15 mouse cellular contexts compared by ENCODE assay signal in genomic region chr9:36864862-36865813, GRCm38 (mm10). TPM values are rescaled to one million over a fixed set of nuclear protein-coding genes. Genes with fewer than 3 reads are reported as not detected.
DNase-seq lines count a peak whose midpoint lies in the region; ATAC-seq and TF ChIP-seq lines count a peak whose summit lies in the region.
"Had no signal": no experiment of that assay in that cellular context is flagged by ENCODE, and none has a peak within 500 bp of the region (broad histone marks: within the 10 kb centered on the region; RNA-seq: fewer than 3 reads in every experiment).

No protein-coding gene starts in this region.

- no peaks in the 10 kb centered on the region for H3K9me3 ChIP-seq in kidney, embryonic 15.5 days (replicated peaks)
- no peaks in the 10 kb centered on the region for H3K9me3 ChIP-seq in midbrain, postnatal 0 days (ENCODE audit: low read length)
- H3K9me3 ChIP-seq in midbrain, embryonic 14.5 days (ENCODE audit: control insufficient read depth, low read length), result no peaks in the 10 kb centered on the region
- H3K9me3 ChIP-seq in hindbrain, embryonic 14.5 days (ENCODE audit: control insufficient read depth, low read length), result no peaks in the 10 kb centered on the region
- H3K9me3 ChIP-seq in lung, postnatal 0 days (ENCODE audit: low read length), result no peaks in the 10 kb centered on the region
- no peaks in the 10 kb centered on the region for H3K9me3 ChIP-seq in limb, embryonic 10.5 days (replicated peaks)
- H3K9me3 ChIP-seq: embryonic facial prominence, embryonic 15.5 days; heart, embryonic 10.5 days; megakaryocyte, embryonic 14.5 days had no signal

- no peaks in the 10 kb centered on the region for H3K36me3 ChIP-seq in kidney, embryonic 15.5 days
- peaks cover 62% of the 10 kb centered on the region for H3K36me3 ChIP-seq in midbrain, postnatal 0 days (ENCODE audit: insufficient read depth, low read length)
- H3K36me3 ChIP-seq in midbrain, embryonic 14.5 days (ENCODE audit: control insufficient read depth, insufficient read depth, low read length), result peaks cover 93% of the 10 kb centered on the region
- peaks cover 92% of the 10 kb centered on the region for H3K36me3 ChIP-seq in hindbrain, embryonic 14.5 days (replicated peaks; ENCODE audit: control insufficient read depth, insufficient read depth)
- no peaks in the 10 kb centered on the region for H3K36me3 ChIP-seq in lung, postnatal 0 days (ENCODE audit: insufficient read depth, low read length)
- no peaks in the 10 kb centered on the region for H3K36me3 ChIP-seq in limb, embryonic 10.5 days
- H3K36me3 ChIP-seq: embryonic facial prominence, embryonic 15.5 days; heart, embryonic 10.5 days had no signal

- no peak for TF ChIP-seq CTCF in midbrain, postnatal 0 days (IDR thresholded peaks at IDR 0.05)
- TF ChIP-seq CTCF in lung, postnatal 0 days (IDR thresholded peaks at IDR 0.05), result no peak

- no peak overlapping the region for H3K4me3 ChIP-seq in kidney, embryonic 15.5 days (replicated peaks)
- H3K4me3 ChIP-seq in midbrain, postnatal 0 days (ENCODE audit: low read depth, low read length), result no peak overlapping the region
- H3K4me3 ChIP-seq in midbrain, embryonic 14.5 days (replicated peaks; ENCODE audit: low read depth, low read length), result no peak overlapping the region
- no peak overlapping the region for H3K4me3 ChIP-seq in hindbrain, embryonic 14.5 days (replicated peaks; ENCODE audit: low read length)
- no peak overlapping the region for H3K4me3 ChIP-seq in lung, postnatal 0 days (ENCODE audit: low read depth, low read length)
- H3K4me3 ChIP-seq in limb, embryonic 10.5 days, result no peak overlapping the region
- H3K4me3 ChIP-seq: embryonic facial prominence, embryonic 15.5 days; heart, embryonic 10.5 days; megakaryocyte, embryonic 14.5 days had no signal

- H3K4me1 ChIP-seq in kidney, embryonic 15.5 days, result peaks cover 6% of the 10 kb centered on the region
- no peaks in the 10 kb centered on the region for H3K4me1 ChIP-seq in midbrain, postnatal 0 days (ENCODE audit: insufficient read depth, low read length)
- H3K4me1 ChIP-seq in midbrain, embryonic 14.5 days (ENCODE audit: control insufficient read depth, insufficient read depth, low read length), result no peaks in the 10 kb centered on the region
- no peaks in the 10 kb centered on the region for H3K4me1 ChIP-seq in hindbrain, embryonic 14.5 days (replicated peaks; ENCODE audit: control insufficient read depth, insufficient read depth, low read length)
- H3K4me1 ChIP-seq in lung, postnatal 0 days (ENCODE audit: insufficient read depth, low read depth, low read length), result no peaks in the 10 kb centered on the region
- peaks cover 8% of the 10 kb centered on the region for H3K4me1 ChIP-seq in limb, embryonic 10.5 days
- H3K4me1 ChIP-seq: embryonic facial prominence, embryonic 15.5 days; heart, embryonic 10.5 days had no signal

- ATAC-seq in kidney, embryonic 15.5 days (replicated peaks; ENCODE audit: low FRiP score), result 0 out of 2 replicates have a peak, but pooled peaks have one; percentile 40
- ATAC-seq in midbrain, postnatal 0 days (ENCODE audit: low FRiP score), result no peak; the same call in 1 of the 2 replicates
- ATAC-seq in midbrain, embryonic 14.5 days (ENCODE audit: low FRiP score, low TSS enrichment), result no peak
- peak; percentile 57; the same call in 1 of the 2 replicates for ATAC-seq in hindbrain, embryonic 14.5 days (ENCODE audit: low FRiP score)
- no peak for ATAC-seq in lung, postnatal 0 days

- WGBS in kidney, embryonic 15.5 days, result 35% methylated on average over 4 of the region's 4 CpGs
- WGBS in midbrain, postnatal 0 days, result 44% methylated on average over 4 of the region's 4 CpGs
- WGBS in midbrain, embryonic 14.5 days, result 45% methylated on average over 4 of the region's 4 CpGs
- 39% methylated on average over 4 of the region's 4 CpGs for WGBS in hindbrain, embryonic 14.5 days
- WGBS in lung, postnatal 0 days, result 57% methylated on average over 4 of the region's 4 CpGs
- 49% methylated on average over 4 of the region's 4 CpGs for WGBS in limb, embryonic 10.5 days

- H3K27ac ChIP-seq in kidney, embryonic 15.5 days, result 0 out of 2 replicates have a peak overlapping the region, but pooled peaks have one; percentile 27
- no peak overlapping the region for H3K27ac ChIP-seq in midbrain, postnatal 0 days (ENCODE audit: low read depth, low read length)
- H3K27ac ChIP-seq in midbrain, embryonic 14.5 days (replicated peaks; ENCODE audit: low read depth, low read length), result no peak overlapping the region
- peak overlapping the region; percentile 43; the same call in 1 of the 2 replicates for H3K27ac ChIP-seq in hindbrain, embryonic 14.5 days
- H3K27ac ChIP-seq in lung, postnatal 0 days (ENCODE audit: low read length), result no peak overlapping the region
- H3K27ac ChIP-seq in limb, embryonic 10.5 days, result no peak overlapping the region
- H3K27ac ChIP-seq: embryonic facial prominence, embryonic 15.5 days; heart, embryonic 10.5 days had no signal

- no peak overlapping the region for H3K4me2 ChIP-seq in kidney, embryonic 15.5 days
- no peak overlapping the region for H3K4me2 ChIP-seq in midbrain, postnatal 0 days (ENCODE audit: low read depth, low read length, poor library complexity, severe bottlenecking)
- H3K4me2 ChIP-seq in midbrain, embryonic 14.5 days (ENCODE audit: low read length), result no peak overlapping the region
- no peak overlapping the region for H3K4me2 ChIP-seq in hindbrain, embryonic 14.5 days (replicated peaks)
- no peak overlapping the region for H3K4me2 ChIP-seq in lung, postnatal 0 days (replicated peaks; ENCODE audit: low read depth, low read length)
- H3K4me2 ChIP-seq: embryonic facial prominence, embryonic 15.5 days had no signal

- no peak overlapping the region for H3K9ac ChIP-seq in kidney, embryonic 15.5 days
- H3K9ac ChIP-seq in midbrain, postnatal 0 days (replicated peaks; ENCODE audit: low read length, poor library complexity, severe bottlenecking), result no peak overlapping the region
- H3K9ac ChIP-seq in midbrain, embryonic 14.5 days (replicated peaks; ENCODE audit: low read length), result no peak overlapping the region
- no peak overlapping the region for H3K9ac ChIP-seq in hindbrain, embryonic 14.5 days
- H3K9ac ChIP-seq in lung, postnatal 0 days (replicated peaks; ENCODE audit: low read depth), result no peak overlapping the region
- H3K9ac ChIP-seq: embryonic facial prominence, embryonic 15.5 days had no signal

- no peak for DNase-seq in kidney, adult 18-20 months
- DNase-seq in midbrain, postnatal 0 days (ENCODE audit: low spot score), result peak; percentile 33
- DNase-seq in midbrain, embryonic 14.5 days, result no peak
- DNase-seq in hindbrain, embryonic 14.5 days (ENCODE audit: low spot score), result no peak
- peak; percentile 71 for DNase-seq in telencephalon, adult 2 months (ENCODE audit: low read depth, low spot score)
- no peak for DNase-seq in lung, postnatal 0 days (ENCODE audit: low spot score)
- no peak for DNase-seq in limb, embryonic 10.5 days (ENCODE audit: low spot score)
- DNase-seq: adrenal gland, postnatal 36 days; cerebellum, adult 9-10 months; thymus, postnatal 36 days had no signal

- H3K27me3 ChIP-seq in kidney, embryonic 15.5 days, result no peaks in the 10 kb centered on the region
- no peaks in the 10 kb centered on the region for H3K27me3 ChIP-seq in midbrain, postnatal 0 days (ENCODE audit: insufficient read depth, low read length)
- no peaks in the 10 kb centered on the region for H3K27me3 ChIP-seq in midbrain, embryonic 14.5 days (ENCODE audit: control insufficient read depth, insufficient read depth, low read length)
- no peaks in the 10 kb centered on the region for H3K27me3 ChIP-seq in hindbrain, embryonic 14.5 days (ENCODE audit: control insufficient read depth, insufficient read depth, low read length)
- no peaks in the 10 kb centered on the region for H3K27me3 ChIP-seq in lung, postnatal 0 days (replicated peaks; ENCODE audit: insufficient read depth, low read length)
- H3K27me3 ChIP-seq in limb, embryonic 10.5 days (ENCODE audit: low read depth, poor library complexity, severe bottlenecking), result no peaks in the 10 kb centered on the region
- H3K27me3 ChIP-seq: embryonic facial prominence, embryonic 15.5 days had no signal

- TF ChIP-seq EP300 in lung, postnatal 0 days (IDR thresholded peaks at IDR 0.05), result no peak

RNA-seq across cellular contexts. Expression of gene Fez1, which starts 43.5 kb away (rescaled TPM):
- polyA plus RNA-seq in kidney, embryonic 15.5 days (2015; fragmentation: Nextera tagmentation; extraction: Ambion mirVana), result 5.1 and 7.2 TPM in 2 replicates
- total RNA-seq in midbrain, postnatal 0 days (2014; rRNA removed), result 371 and 469 TPM in 2 replicates
- 530 and 548 TPM in 2 replicates for polyA plus RNA-seq in midbrain, postnatal 0 days (2015; fragmentation: Nextera tagmentation; extraction: Ambion mirVana)
- 576 and 626 TPM in 2 replicates for polyA plus RNA-seq in midbrain, embryonic 14.5 days (2014; fragmentation: Nextera tagmentation; extraction: Ambion mirVana)
- polyA plus RNA-seq in hindbrain, embryonic 14.5 days (2014; fragmentation: Nextera tagmentation; extraction: Ambion mirVana), result 549 and 551 TPM in 2 replicates
- polyA plus RNA-seq in lung, postnatal 0 days (2015; fragmentation: Nextera tagmentation; extraction: Ambion mirVana), result 2.5 and 3.5 TPM in 2 replicates
- 10.0 and 10.1 TPM in 2 replicates for polyA plus RNA-seq in limb, embryonic 10.5 days (2016; fragmentation: Nextera tagmentation; extraction: Ambion mirVana)
- total RNA-seq: CH12.LX had no signal

Comparison
In these comparisons a context has a peak if more than half of its experiments do, and no peak if none do; other contexts are left out.
1. DNase-seq: peak in midbrain, postnatal 0 days (single experiment) and telencephalon, adult 2 months (single experiment); none in kidney, adult 18-20 months (single experiment), midbrain, embryonic 14.5 days (single experiment), hindbrain, embryonic 14.5 days (single experiment), lung, postnatal 0 days (single experiment) and limb, embryonic 10.5 days (single experiment).
2. ATAC-seq: peak in kidney, embryonic 15.5 days (single experiment) and hindbrain, embryonic 14.5 days (single experiment); none in midbrain, postnatal 0 days (single experiment), midbrain, embryonic 14.5 days (single experiment) and lung, postnatal 0 days (single experiment).
3. H3K27ac ChIP-seq: peak in kidney, embryonic 15.5 days (single experiment) and hindbrain, embryonic 14.5 days (single experiment); none in midbrain, postnatal 0 days (single experiment), midbrain, embryonic 14.5 days (single experiment), lung, postnatal 0 days (single experiment) and limb, embryonic 10.5 days (single experiment).
4. RNA of gene Fez1, which starts 43.5 kb away (polyA plus RNA-seq): 576 to 626 TPM in midbrain, embryonic 14.5 days, 549 to 551 TPM in hindbrain, embryonic 14.5 days and 530 to 548 TPM in midbrain, postnatal 0 days; 10.0 to 10.1 TPM in limb, embryonic 10.5 days, 5.1 to 7.2 TPM in kidney, embryonic 15.5 days and 2.5 to 3.5 TPM in lung, postnatal 0 days; every median in the first group is over 10 times any median in the second.